Mouse (Mus musculus): ENCODE data around the gene Prune1. TPM values are rescaled to one million over a fixed set of nuclear protein-coding genes. Genes with fewer than 3 reads are reported as not detected.

Prune1 gene
- polyA plus RNA-seq, 1 experiment from 2014 or later, result 26.8 TPM

- ATAC-seq (ENCODE audit: insufficient number of reproducible peaks, low FRiP score, low TSS enrichment, low read depth), result no peak
- H3K36me3 ChIP-seq (ENCODE audit: control insufficient read depth, insufficient read depth, low read length), result no peaks in the 10 kb centered on the region
- DNase-seq (ENCODE audit: low spot score), result no peak
- 89% methylated on average over 1 of the region's 1 CpGs for WGBS
- no peak overlapping the region for H3K9ac ChIP-seq (ENCODE audit: low read length)
- no peak overlapping the region for H3K27ac ChIP-seq (replicated peaks; ENCODE audit: low read depth, low read length)
- no peaks in the 10 kb centered on the region for H3K27me3 ChIP-seq (ENCODE audit: control insufficient read depth, insufficient read depth, low read length)
- H3K4me1 ChIP-seq (ENCODE audit: control insufficient read depth, insufficient read depth, low read length), result no peaks in the 10 kb centered on the region
- H3K4me3 ChIP-seq (ENCODE audit: low read depth, low read length), result no peak overlapping the region
- no peaks in the 10 kb centered on the region for H3K9me3 ChIP-seq (ENCODE audit: control insufficient read depth, low read length)
- no peak overlapping the region for H3K4me2 ChIP-seq (ENCODE audit: low read depth, severe bottlenecking)
Measured at GRCm38 (mm10) chr3:95277149-95277551, 4.7 kb downstream of the Prune1 start.

- Histone ChIP-seq H3K27ac (replicated peaks; ENCODE audit: low read depth, low read length) (no peak overlapping the region), H3K36me3 (ENCODE audit: control insufficient read depth, insufficient read depth, low read length) (no peaks in the 10 kb centered on the region), H3K4me1 (ENCODE audit: control insufficient read depth, insufficient read depth, low read length) (no peaks in the 10 kb centered on the region), H3K4me3 (ENCODE audit: low read depth, low read length) (no peak overlapping the region), H3K27me3 (ENCODE audit: control insufficient read depth, insufficient read depth, low read length) (no peaks in the 10 kb centered on the region), H3K9me3 (ENCODE audit: control insufficient read depth, low read length) (no peaks in the 10 kb centered on the region), H3K9ac (ENCODE audit: low read length) (no peak overlapping the region), H3K4me2 (ENCODE audit: low read depth, severe bottlenecking) (no peak overlapping the region)
- DNase-seq (ENCODE audit: low spot score) (no peak), ATAC-seq (ENCODE audit: insufficient number of reproducible peaks, low FRiP score, low TSS enrichment, low read depth) (no peak)
- WGBS, result 77% methylated on average over 5 of the region's 5 CpGs
Measured at GRCm38 (mm10) chr3:95276428-95276934, 5.4 kb downstream of the Prune1 start.

GRCm38 (mm10) chr3:95275161-95275560, 6.7 kb downstream of the Prune1 start:
- H3K36me3 ChIP-seq (ENCODE audit: control insufficient read depth, insufficient read depth, low read length), result no peaks in the 10 kb centered on the region
- H3K4me3 ChIP-seq (ENCODE audit: low read depth, low read length), result no peak overlapping the region
- H3K4me1 ChIP-seq (ENCODE audit: control insufficient read depth, insufficient read depth, low read length), result no peaks in the 10 kb centered on the region
- no peaks in the 10 kb centered on the region for H3K27me3 ChIP-seq (ENCODE audit: control insufficient read depth, insufficient read depth, low read length)
- DNase-seq (ENCODE audit: low spot score), result no peak
- no peak overlapping the region for H3K27ac ChIP-seq (replicated peaks; ENCODE audit: low read depth, low read length)
- H3K9me3 ChIP-seq (ENCODE audit: control insufficient read depth, low read length), result no peaks in the 10 kb centered on the region
- no peak overlapping the region for H3K9ac ChIP-seq (ENCODE audit: low read length)
- 81% methylated on average over 6 of the region's 6 CpGs for WGBS
- H3K4me2 ChIP-seq (ENCODE audit: low read depth, severe bottlenecking), result no peak overlapping the region
- ATAC-seq (ENCODE audit: insufficient number of reproducible peaks, low FRiP score, low TSS enrichment, low read depth), result no peak

- Histone ChIP-seq H3K4me3 (ENCODE audit: low read depth, low read length) (no peak overlapping the region), H3K9me3 (ENCODE audit: control insufficient read depth, low read length) (no peaks in the 10 kb centered on the region), H3K4me1 (ENCODE audit: control insufficient read depth, insufficient read depth, low read length) (no peaks in the 10 kb centered on the region), H3K27ac (replicated peaks; ENCODE audit: low read depth, low read length) (no peak overlapping the region), H3K36me3 (ENCODE audit: control insufficient read depth, insufficient read depth, low read length) (no peaks in the 10 kb centered on the region), H3K4me2 (ENCODE audit: low read depth, severe bottlenecking) (no peak overlapping the region), H3K9ac (ENCODE audit: low read length) (no peak overlapping the region), H3K27me3 (ENCODE audit: control insufficient read depth, insufficient read depth, low read length) (no peaks in the 10 kb centered on the region)
- WGBS, result 94% methylated on average over 4 of the region's 4 CpGs
- no peak for DNase-seq (ENCODE audit: low spot score)
- no peak for ATAC-seq (ENCODE audit: insufficient number of reproducible peaks, low FRiP score, low TSS enrichment, low read depth)
Measured at GRCm38 (mm10) chr3:95274453-95274852, 7.4 kb downstream of the Prune1 start.

GRCm38 (mm10) chr3:95273471-95273870, 8.4 kb downstream of the Prune1 start:
- WGBS, result 90% methylated on average over 5 of the region's 5 CpGs
- no peak for ATAC-seq (ENCODE audit: insufficient number of reproducible peaks, low FRiP score, low TSS enrichment, low read depth)

GRCm38 (mm10) chr3:95270766-95271364, 11.0 kb downstream of the Prune1 start:
- no peaks in the 10 kb centered on the region for H3K27me3 ChIP-seq (ENCODE audit: control insufficient read depth, insufficient read depth, low read length)
- H3K4me2 ChIP-seq (ENCODE audit: low read depth, severe bottlenecking), result no peak overlapping the region
- 90% methylated on average over 12 of the region's 12 CpGs for WGBS
- H3K4me3 ChIP-seq (ENCODE audit: low read depth, low read length), result no peak overlapping the region
- DNase-seq (ENCODE audit: low spot score), result no peak
- H3K9me3 ChIP-seq (ENCODE audit: control insufficient read depth, low read length), result no peaks in the 10 kb centered on the region
- no peaks in the 10 kb centered on the region for H3K4me1 ChIP-seq (ENCODE audit: control insufficient read depth, insufficient read depth, low read length)
- H3K36me3 ChIP-seq (ENCODE audit: control insufficient read depth, insufficient read depth, low read length), result peaks cover 5% of the 10 kb centered on the region; the same call in 1 of the 2 replicates
- no peak overlapping the region for H3K9ac ChIP-seq (ENCODE audit: low read length)
- ATAC-seq (ENCODE audit: insufficient number of reproducible peaks, low FRiP score, low TSS enrichment, low read depth), result no peak
- H3K27ac ChIP-seq (replicated peaks; ENCODE audit: low read depth, low read length), result no peak overlapping the region

More at GRCm38 (mm10) chr3:95273471-95273870, 8.4 kb downstream of the Prune1 start:
- Histone ChIP-seq H3K27ac (replicated peaks; ENCODE audit: low read depth, low read length) (no peak overlapping the region), H3K9me3 (ENCODE audit: control insufficient read depth, low read length) (no peaks in the 10 kb centered on the region), H3K4me1 (ENCODE audit: control insufficient read depth, insufficient read depth, low read length) (no peaks in the 10 kb centered on the region), H3K4me3 (ENCODE audit: low read depth, low read length) (no peak overlapping the region), H3K36me3 (ENCODE audit: control insufficient read depth, insufficient read depth, low read length) (no peaks in the 10 kb centered on the region), H3K4me2 (ENCODE audit: low read depth, severe bottlenecking) (no peak overlapping the region), H3K27me3 (ENCODE audit: control insufficient read depth, insufficient read depth, low read length) (no peaks in the 10 kb centered on the region), H3K9ac (ENCODE audit: low read length) (no peak overlapping the region)
- DNase-seq (ENCODE audit: low spot score), result no peak

GRCm38 (mm10) chr3:95269789-95270188, 12.1 kb downstream of the Prune1 start:
- DNase-seq (ENCODE audit: low spot score), result no peak
- WGBS, result 94% methylated on average over 5 of the region's 5 CpGs

GRCm38 (mm10) chr3:95267855-95268254, 14.0 kb downstream of the Prune1 start:
- no peaks in the 10 kb centered on the region for H3K9me3 ChIP-seq (ENCODE audit: control insufficient read depth, low read length)
- H3K9ac ChIP-seq (ENCODE audit: low read length), result no peak overlapping the region
- ATAC-seq (ENCODE audit: insufficient number of reproducible peaks, low FRiP score, low TSS enrichment, low read depth) (no peak), DNase-seq (ENCODE audit: low spot score) (no peak)
- no peak overlapping the region for H3K4me2 ChIP-seq (ENCODE audit: low read depth, severe bottlenecking)
- H3K36me3 ChIP-seq (ENCODE audit: control insufficient read depth, insufficient read depth, low read length), result peaks cover 5% of the 10 kb centered on the region; the same call in 1 of the 2 replicates
- no peaks in the 10 kb centered on the region for H3K27me3 ChIP-seq (ENCODE audit: control insufficient read depth, insufficient read depth, low read length)
- H3K27ac ChIP-seq (replicated peaks; ENCODE audit: low read depth, low read length), result no peak overlapping the region
- no peaks in the 10 kb centered on the region for H3K4me1 ChIP-seq (ENCODE audit: control insufficient read depth, insufficient read depth, low read length)
- H3K4me3 ChIP-seq (ENCODE audit: low read depth, low read length), result no peak overlapping the region

More at GRCm38 (mm10) chr3:95269789-95270188, 12.1 kb downstream of the Prune1 start:
- no peak overlapping the region for H3K9ac ChIP-seq (ENCODE audit: low read length)
- ATAC-seq (ENCODE audit: insufficient number of reproducible peaks, low FRiP score, low TSS enrichment, low read depth), result no peak
- no peaks in the 10 kb centered on the region for H3K4me1 ChIP-seq (ENCODE audit: control insufficient read depth, insufficient read depth, low read length)
- no peak overlapping the region for H3K27ac ChIP-seq (replicated peaks; ENCODE audit: low read depth, low read length)
- H3K4me3 ChIP-seq (ENCODE audit: low read depth, low read length), result no peak overlapping the region
- no peak overlapping the region for H3K4me2 ChIP-seq (ENCODE audit: low read depth, severe bottlenecking)
- no peaks in the 10 kb centered on the region for H3K9me3 ChIP-seq (ENCODE audit: control insufficient read depth, low read length)
- H3K36me3 ChIP-seq (ENCODE audit: control insufficient read depth, insufficient read depth, low read length), result peaks cover 5% of the 10 kb centered on the region; the same call in 1 of the 2 replicates
- no peaks in the 10 kb centered on the region for H3K27me3 ChIP-seq (ENCODE audit: control insufficient read depth, insufficient read depth, low read length)

- DNase-seq (ENCODE audit: low spot score), result no peak
- 97% methylated on average over 3 of the region's 3 CpGs for whole genome bisulfite sequencing
Measured at GRCm38 (mm10) chr3:95266052-95266451, 15.8 kb downstream of the Prune1 start.

More at GRCm38 (mm10) chr3:95266052-95266451, 15.8 kb downstream of the Prune1 start:
- no peaks in the 10 kb centered on the region for H3K9me3 ChIP-seq (ENCODE audit: control insufficient read depth, low read length)
- H3K4me1 ChIP-seq (ENCODE audit: control insufficient read depth, insufficient read depth, low read length), result no peaks in the 10 kb centered on the region
- no peaks in the 10 kb centered on the region for H3K27me3 ChIP-seq (ENCODE audit: control insufficient read depth, insufficient read depth, low read length)
- peaks cover 5% of the 10 kb centered on the region; the same call in 1 of the 2 replicates for H3K36me3 ChIP-seq (ENCODE audit: control insufficient read depth, insufficient read depth, low read length)
- H3K4me3 ChIP-seq (ENCODE audit: low read depth, low read length), result no peak overlapping the region
- H3K27ac ChIP-seq (replicated peaks; ENCODE audit: low read depth, low read length), result no peak overlapping the region
- no peak overlapping the region for H3K9ac ChIP-seq (ENCODE audit: low read length)
- H3K4me2 ChIP-seq (ENCODE audit: low read depth, severe bottlenecking), result no peak overlapping the region
- ATAC-seq (ENCODE audit: insufficient number of reproducible peaks, low FRiP score, low TSS enrichment, low read depth), result no peak

Data from limb, embryonic 11.5 days (tissue).